Mouse (Mus musculus) cortical plate, adult 2 months (tissue): Measurements from ENCODE around the gene Scn2b. TPM values are rescaled to one million over a fixed set of nuclear protein-coding genes. Genes with fewer than 3 reads are reported as not detected.
A peak's percentile ranks its signal among the peaks of the same experiment; 100 is the strongest.

Experiments used
- H3K27ac ChIP-seq: fragments of 200-500 bp; 2 replicates; pipeline ENCODE4 v1.5.1; 2012; ENCODE audit warnings: low read length, control low read depth, inconsistent platforms; ENCODE audit not compliant: insufficient read depth
- H3K4me1 ChIP-seq: fragments of 200-500 bp; 2 replicates; pipeline ENCODE4 v1.6.1; 2011; ENCODE audit warnings: low read length; ENCODE audit not compliant: control insufficient read depth, insufficient read depth
- H3K4me3 ChIP-seq: fragments of 200-500 bp; 2 replicates; pipeline ENCODE4 v1.5.1; 2011; ENCODE audit warnings: mild to moderate bottlenecking, low read length, control low read depth; ENCODE audit not compliant: insufficient read depth
- CTCF ChIP-seq: fragments of 200-500 bp; IDR thresholded peaks from 2 replicates; pipeline ENCODE4 v1.5.1; 2011; ENCODE audit warnings: mild to moderate bottlenecking, control low read depth, low read length; ENCODE audit not compliant: insufficient read depth; ENCODE audit errors: extremely low read depth
- POLR2A ChIP-seq: fragments of 200-500 bp; IDR thresholded peaks from 2 replicates; pipeline ENCODE4 v1.6.1; 2011; ENCODE audit warnings: mild to moderate bottlenecking, low read length, control low read depth; ENCODE audit not compliant: insufficient read depth; ENCODE audit errors: extremely low read depth
- polyA plus RNA-seq: library from polyadenylated mRNA; depleted of rRNA; stranded (reverse); fragments of >200 nt; gene quantifications from 2 replicates; pipeline ENCODE4 v1.2.3, GENCODE M21; 2012

Scn2b gene
- polyA plus RNA-seq, 1 experiment = 123 TPM

GRCm38 (mm10) chr9:45133484-45134310, 16.1 kb downstream of the Scn2b start:
- TF ChIP-seq CTCF (peak; percentile 45), POLR2A (no peak)
- no peak overlapping the region for H3K27ac ChIP-seq

GRCm38 (mm10) chr9:45136442-45137169, 19.0 kb downstream of the Scn2b start:
- no peak for TF ChIP-seq POLR2A
- TF ChIP-seq CTCF = no peak
- Histone ChIP-seq H3K4me1 (no peaks in the 10 kb centered on the region), H3K27ac (no peak overlapping the region), H3K4me3 (no peak overlapping the region)

More at GRCm38 (mm10) chr9:45133484-45134310, 16.1 kb downstream of the Scn2b start:
- Histone ChIP-seq H3K4me1 (no peaks in the 10 kb centered on the region), H3K4me3 (no peak overlapping the region)

- TF ChIP-seq CTCF = no peak
- no peak for TF ChIP-seq POLR2A
- Histone ChIP-seq H3K27ac (no peak within 1 kb of the TSS), H3K4me1 (no peaks in the 10 kb centered on the region), H3K4me3 (peak within 1 kb of the TSS; percentile 41)
Measured at GRCm38 (mm10) chr9:45138191-45139032, 20.8 kb downstream of the Scn2b start, which contains the start of gene Scn4b. TSS of gene Scn4b (plus strand) at chr9:45138395.

- no peaks in the 10 kb centered on the region for H3K4me1 ChIP-seq
- TF ChIP-seq CTCF (no peak), POLR2A (no peak)
- H3K4me3 ChIP-seq = peak overlapping the region; percentile 41
- no peak overlapping the region for H3K27ac ChIP-seq
Measured at GRCm38 (mm10) chr9:45139082-45139481, 21.5 kb downstream of the Scn2b start.

GRCm38 (mm10) chr9:45140945-45141344, 23.4 kb downstream of the Scn2b start:
- Histone ChIP-seq H3K4me1 (no peaks in the 10 kb centered on the region), H3K4me3 (peak overlapping the region; percentile 41), H3K27ac (no peak overlapping the region)
- TF ChIP-seq POLR2A (no peak), CTCF (no peak)

- H3K27ac ChIP-seq = no peak overlapping the region
- TF ChIP-seq CTCF (no peak), POLR2A (no peak)
- no peak overlapping the region for H3K4me3 ChIP-seq
- no peaks in the 10 kb centered on the region for H3K4me1 ChIP-seq
Measured at GRCm38 (mm10) chr9:45142686-45143085, 25.1 kb downstream of the Scn2b start.

- H3K27ac ChIP-seq = peak overlapping the region; percentile 18; the same call in 1 of the 2 replicates
- TF ChIP-seq POLR2A (peak; percentile 29; the same call in 1 of the 2 replicates), CTCF (peak; percentile 17; the same call in 1 of the 2 replicates)
Measured at GRCm38 (mm10) chr9:45145533-45146266, 28.1 kb downstream of the Scn2b start.

GRCm38 (mm10) chr9:45146267-45146597, 28.6 kb downstream of the Scn2b start:
- TF ChIP-seq CTCF = peak; percentile 84
- TF ChIP-seq POLR2A = no peak
- no peak overlapping the region for H3K27ac ChIP-seq
- H3K4me1 ChIP-seq = no peaks in the 10 kb centered on the region
- H3K4me3 ChIP-seq = peak overlapping the region; percentile 36

More at GRCm38 (mm10) chr9:45145533-45146266, 28.1 kb downstream of the Scn2b start:
- Histone ChIP-seq H3K4me1 (no peaks in the 10 kb centered on the region), H3K4me3 (peak overlapping the region; percentile 36)

- Histone ChIP-seq H3K4me1 (no peaks in the 10 kb centered on the region), H3K4me3 (no peak overlapping the region), H3K27ac (no peak overlapping the region)
- TF ChIP-seq POLR2A (no peak), CTCF (no peak)
Measured at GRCm38 (mm10) chr9:45150933-45151332, 33.4 kb downstream of the Scn2b start.
